Mouse (Mus musculus) liver, embryonic 16.5 days (tissue): ENCODE measurements around the gene Gm42674. TPM values are rescaled to one million over a fixed set of nuclear protein-coding genes. Genes with fewer than 3 reads are reported as not detected.

Experiments used
- ATAC-seq: fragments of 200-750 bp; cut with Nextera tagmentation; 2 replicates; pipeline ENCODE4 v1.8.0; 2017; ENCODE audit warnings: low read depth, mild to moderate bottlenecking, moderate number of reproducible peaks, moderate library complexity
- H3K27ac ChIP-seq: fragments of 300-500 bp; sonication (generic); 2 replicates; pipeline ENCODE4 v1.5.1; 2014; ENCODE audit warnings: mild to moderate bottlenecking, low read length
- H3K27me3 ChIP-seq: fragments of 300-500 bp; sonication (generic); 2 replicates; pipeline ENCODE4 v1.6.1; 2014; ENCODE audit warnings: low read depth, low read length, mixed read lengths; ENCODE audit not compliant: control insufficient read depth, insufficient read depth
- H3K36me3 ChIP-seq: fragments of 300-500 bp; sonication (generic); 2 replicates; pipeline ENCODE4 v1.6.1; 2014; ENCODE audit warnings: mild to moderate bottlenecking; ENCODE audit not compliant: control insufficient read depth, insufficient read depth
- H3K4me1 ChIP-seq: fragments of 300-500 bp; sonication (generic); 2 replicates; pipeline ENCODE4 v1.6.1; 2014; ENCODE audit warnings: low read depth, low read length, mixed read lengths; ENCODE audit not compliant: control insufficient read depth
- H3K4me2 ChIP-seq: fragments of 300-500 bp; sonication (generic); 2 replicates; pipeline ENCODE4 v1.6.1; 2014; ENCODE audit warnings: low read depth, low read length, mixed read lengths
- H3K4me3 ChIP-seq: fragments of 300-500 bp; sonication (generic); 2 replicates; pipeline ENCODE4 v1.5.1; 2014; ENCODE audit warnings: low read depth, mild to moderate bottlenecking, low read length
- H3K9ac ChIP-seq: fragments of 300-500 bp; sonication (generic); 2 replicates; pipeline ENCODE4 v1.6.1; 2014; ENCODE audit warnings: low read depth, low read length
- H3K9me3 ChIP-seq: fragments of 300-500 bp; sonication (generic); replicated peaks from 2 replicates; pipeline ENCODE4 v1.6.1; 2016; ENCODE audit warnings: low read length; ENCODE audit not compliant: control insufficient read depth
- WGBS: fragments of 180-500 bp; shearing (Covaris S2); extraction: QIAGEN DNeasy Blood & Tissue Kit; methylation state at CpG from one replicate; pipeline ENCODE4 v1.1.7; 2014; ENCODE audit not compliant: insufficient replicate concordance; 5-methylcytosine and 5-hydroxymethylcytosine counted together
- polyA plus RNA-seq: library from polyadenylated mRNA; unstranded; fragments of >200 nt; fragmentation: Nextera tagmentation; extraction: Ambion mirVana; gene quantifications from 2 replicates; pipeline ENCODE4 v1.2.1, GENCODE M21; 2015

Gm42674 gene
- polyA plus RNA-seq, 1 experiment from 2014 or later = not detected

DNA sequence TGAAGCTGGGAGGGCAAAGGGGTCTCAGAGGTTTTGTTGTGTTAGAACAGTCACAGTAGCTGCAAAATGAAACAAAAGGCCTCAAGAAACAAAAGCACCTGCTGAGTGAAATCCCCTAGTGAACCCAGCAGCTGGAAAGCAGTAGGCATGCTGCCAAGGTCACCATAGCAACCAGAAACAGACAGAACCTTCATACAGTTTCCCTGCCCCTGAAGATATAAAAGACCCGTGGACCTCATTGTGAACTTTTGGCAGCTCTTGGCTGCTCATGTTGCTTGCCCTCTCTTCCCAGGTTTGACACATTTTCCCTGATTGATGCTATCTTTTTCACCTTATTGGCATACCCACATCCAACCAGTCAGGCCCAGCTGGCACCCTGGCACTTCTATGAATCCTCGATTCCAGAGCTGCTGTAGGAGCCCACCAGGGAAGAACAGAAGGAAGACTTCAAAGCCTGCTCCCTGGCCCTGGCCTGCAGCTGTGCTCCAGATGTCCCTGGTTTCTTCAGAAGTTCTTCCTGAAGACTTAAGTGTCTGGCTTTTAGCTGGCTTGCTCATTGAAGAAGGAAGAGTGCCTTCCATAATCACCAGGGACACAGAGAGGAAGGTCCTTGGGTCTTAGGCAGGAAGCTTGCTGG lies 21.8 kb downstream of the Gm42674 start:
- Histone ChIP-seq H3K4me1 (no peaks in the 10 kb centered on the region), H3K9me3 (no peaks in the 10 kb centered on the region), H3K4me2 (no peak overlapping the region), H3K27ac (no peak overlapping the region), H3K9ac (no peak overlapping the region), H3K27me3 (no peaks in the 10 kb centered on the region), H3K36me3 (no peaks in the 10 kb centered on the region), H3K4me3 (no peak overlapping the region)
- 32% methylated on average over 2 of the region's 2 CpGs for WGBS
- ATAC-seq = no peak

DNA sequence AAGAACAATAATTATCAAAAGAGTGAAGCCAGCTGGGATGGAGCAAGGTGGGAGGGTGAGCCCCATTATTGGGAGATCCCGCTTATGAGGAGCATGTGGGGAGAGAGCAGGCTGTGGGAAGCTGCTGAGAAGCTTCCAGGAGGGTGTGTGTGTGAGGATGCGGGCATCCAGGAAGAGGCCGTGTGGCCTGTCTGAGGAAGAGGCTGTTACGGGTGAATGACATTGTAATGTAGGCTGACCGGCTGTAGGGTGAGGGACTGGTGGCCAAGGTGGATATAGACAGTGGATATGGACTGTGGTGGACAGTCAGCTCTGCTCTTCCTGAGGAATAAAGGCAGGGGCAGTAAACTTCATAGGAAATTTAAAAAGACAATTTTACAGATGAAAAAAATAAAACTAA lies 23.8 kb downstream of the Gm42674 start:
- no peak overlapping the region for H3K4me2 ChIP-seq
- H3K36me3 ChIP-seq = no peaks in the 10 kb centered on the region
- H3K4me3 ChIP-seq = no peak overlapping the region
- H3K27me3 ChIP-seq = no peaks in the 10 kb centered on the region
- ATAC-seq = no peak
- H3K4me1 ChIP-seq = no peaks in the 10 kb centered on the region
- H3K9me3 ChIP-seq = no peaks in the 10 kb centered on the region
- no peak overlapping the region for H3K27ac ChIP-seq
- no peak overlapping the region for H3K9ac ChIP-seq
- WGBS = 56% methylated on average over 5 of the region's 5 CpGs

GRCm38 (mm10) chr3:90626266-90627021 lies 24.7 kb downstream of the Gm42674 start:
- no peaks in the 10 kb centered on the region for H3K9me3 ChIP-seq
- H3K4me3 ChIP-seq = no peak overlapping the region
- H3K4me1 ChIP-seq = no peaks in the 10 kb centered on the region
- no peak for ATAC-seq
- no peak overlapping the region for H3K4me2 ChIP-seq
- H3K9ac ChIP-seq = no peak overlapping the region
- no peaks in the 10 kb centered on the region for H3K36me3 ChIP-seq
- no peaks in the 10 kb centered on the region for H3K27me3 ChIP-seq
- 53% methylated on average over 9 of the region's 9 CpGs for WGBS
- H3K27ac ChIP-seq = no peak overlapping the region

GRCm38 (mm10) chr3:90627366-90627765 lies 25.7 kb downstream of the Gm42674 start:
- no peaks in the 10 kb centered on the region for H3K36me3 ChIP-seq
- H3K9me3 ChIP-seq = no peaks in the 10 kb centered on the region
- no peak overlapping the region for H3K9ac ChIP-seq
- ATAC-seq = no peak
- no peaks in the 10 kb centered on the region for H3K4me1 ChIP-seq
- H3K4me2 ChIP-seq = no peak overlapping the region
- no peaks in the 10 kb centered on the region for H3K27me3 ChIP-seq
- no peak overlapping the region for H3K4me3 ChIP-seq
- no peak overlapping the region for H3K27ac ChIP-seq
- 52% methylated on average over 5 of the region's 5 CpGs for WGBS

GRCm38 (mm10) chr3:90627807-90628206 lies 26.1 kb downstream of the Gm42674 start:
- Histone ChIP-seq H3K4me1 (no peaks in the 10 kb centered on the region), H3K27ac (no peak overlapping the region), H3K9ac (no peak overlapping the region), H3K4me3 (no peak overlapping the region), H3K36me3 (no peaks in the 10 kb centered on the region), H3K9me3 (no peaks in the 10 kb centered on the region), H3K4me2 (no peak overlapping the region), H3K27me3 (no peaks in the 10 kb centered on the region)
- ATAC-seq = no peak
- WGBS = 43% methylated on average over 4 of the region's 4 CpGs

- no peak overlapping the region for H3K4me3 ChIP-seq
- no peaks in the 10 kb centered on the region for H3K9me3 ChIP-seq
- H3K27ac ChIP-seq = no peak overlapping the region
- no peak overlapping the region for H3K4me2 ChIP-seq
- ATAC-seq = no peak
- H3K4me1 ChIP-seq = no peaks in the 10 kb centered on the region
- WGBS = 70% methylated on average over 2 of the region's 2 CpGs
- no peak overlapping the region for H3K9ac ChIP-seq
- H3K36me3 ChIP-seq = no peaks in the 10 kb centered on the region
- H3K27me3 ChIP-seq = no peaks in the 10 kb centered on the region
Observed at GRCm38 (mm10) chr3:90629298-90629697, 27.6 kb downstream of the Gm42674 start.

DNA sequence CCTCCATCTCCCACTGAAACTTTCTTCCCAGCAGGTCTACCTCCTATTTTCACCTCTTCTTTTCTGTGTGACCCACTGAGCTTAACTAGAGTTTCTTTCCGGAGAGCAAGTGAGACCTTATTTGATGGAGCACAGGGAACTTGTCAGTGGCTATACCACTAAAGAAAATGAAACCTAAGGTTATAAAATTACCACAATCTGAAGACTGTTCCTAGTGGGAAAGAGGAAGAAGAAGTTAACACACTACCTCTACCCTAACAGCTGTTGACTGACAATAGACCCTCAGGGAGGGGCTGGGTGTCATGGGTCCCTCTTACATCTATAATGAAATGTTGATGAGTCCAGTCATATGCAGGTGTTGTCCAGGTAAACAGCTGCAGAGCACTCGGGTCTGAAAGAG lies 30.3 kb downstream of the Gm42674 start:
- Histone ChIP-seq H3K36me3 (no peaks in the 10 kb centered on the region), H3K27ac (no peak overlapping the region), H3K4me2 (no peak overlapping the region), H3K27me3 (no peaks in the 10 kb centered on the region), H3K9me3 (no peaks in the 10 kb centered on the region), H3K9ac (no peak overlapping the region), H3K4me1 (no peaks in the 10 kb centered on the region), H3K4me3 (no peak overlapping the region)
- no peak for ATAC-seq
- 45% methylated on average over 2 of the region's 2 CpGs for WGBS

GRCm38 (mm10) chr3:90638511-90639275 lies 37.0 kb downstream of the Gm42674 start:
- Histone ChIP-seq H3K4me2 (no peak overlapping the region), H3K4me3 (no peak overlapping the region), H3K36me3 (no peaks in the 10 kb centered on the region), H3K9ac (no peak overlapping the region), H3K27ac (no peak overlapping the region), H3K9me3 (no peaks in the 10 kb centered on the region), H3K27me3 (no peaks in the 10 kb centered on the region), H3K4me1 (no peaks in the 10 kb centered on the region)
- WGBS = 39% methylated on average over 1 of the region's 1 CpGs
- no peak for ATAC-seq
